Mouse (Mus musculus) layer of hippocampus, adult 18-20 months (tissue): ENCODE data around the gene Ccdc13. TPM values are rescaled to one million over a fixed set of nuclear protein-coding genes. Genes with fewer than 3 reads are reported as not detected.

Source experiments
- DNase-seq, 2 experiments: peaks; one replicate each; pipeline ENCODE4 v3.0.0; 2022; ENCODE audit warnings: low spot score in 2 of 2
- total RNA-seq, 2 experiments: library from RNA; stranded (reverse); gene quantifications; 2 replicates each; pipeline ENCODE4 v1.2.3; 2021

Ccdc13 gene
- total RNA-seq, 2 experiments from 2014 or later: 8.1 to 8.4 TPM

GRCm38 (mm10) chr9:121847138-121847537 lies 7.9 kb upstream of the Ccdc13 start:
- no peak for DNase-seq

- peak in 1 of 2 experiments; percentile 48 for DNase-seq
Observed at GRCm38 (mm10) chr9:121846526-121847118, 7.4 kb upstream of the Ccdc13 start.

GRCm38 (mm10) chr9:121842914-121843313 lies 3.7 kb upstream of the Ccdc13 start:
- no peak for DNase-seq

- DNase-seq: no peak
Observed at GRCm38 (mm10) chr9:121839622-121839965, 333 bp upstream of the Ccdc13 start.

GRCm38 (mm10) chr9:121838008-121838407 lies 1.3 kb downstream of the Ccdc13 start:
- DNase-seq: no peak

GRCm38 (mm10) chr9:121833825-121834224 lies 5.4 kb downstream of the Ccdc13 start:
- no peak for DNase-seq

- DNase-seq: peak; percentile 69 to 94
Observed at GRCm38 (mm10) chr9:121830956-121831293, 8.3 kb downstream of the Ccdc13 start.

- peak in 1 of 2 experiments; percentile 74 for DNase-seq
Observed at GRCm38 (mm10) chr9:121830243-121830955, 8.9 kb downstream of the Ccdc13 start.

- DNase-seq: peak in 1 of 2 experiments; percentile 54
Observed at GRCm38 (mm10) chr9:121829270-121829992, 9.8 kb downstream of the Ccdc13 start.

GRCm38 (mm10) chr9:121828314-121828713 lies 10.9 kb downstream of the Ccdc13 start:
- no peak for DNase-seq

- DNase-seq: no peak
Observed at GRCm38 (mm10) chr9:121826356-121826755, 12.9 kb downstream of the Ccdc13 start.

- DNase-seq: no peak
Observed at GRCm38 (mm10) chr9:121823991-121824390, 15.3 kb downstream of the Ccdc13 start.

GRCm38 (mm10) chr9:121823051-121823450 lies 16.2 kb downstream of the Ccdc13 start:
- peak in 1 of 2 experiments; percentile 49 for DNase-seq

- DNase-seq: peak; percentile 67 to 82
Observed at GRCm38 (mm10) chr9:121822585-121822991, 16.7 kb downstream of the Ccdc13 start.

- no peak for DNase-seq
Observed at GRCm38 (mm10) chr9:121820765-121821164, 18.5 kb downstream of the Ccdc13 start.

GRCm38 (mm10) chr9:121819771-121820471 lies 19.3 kb downstream of the Ccdc13 start:
- DNase-seq: no peak

GRCm38 (mm10) chr9:121819073-121819770 lies 20.0 kb downstream of the Ccdc13 start:
- peak in 1 of 2 experiments; percentile 74 for DNase-seq

- no peak for DNase-seq
Observed at GRCm38 (mm10) chr9:121815183-121815582, 24.1 kb downstream of the Ccdc13 start.

- DNase-seq: peak; percentile 58 to 83
Observed at GRCm38 (mm10) chr9:121810081-121810821, 29.0 kb downstream of the Ccdc13 start.

GRCm38 (mm10) chr9:121808511-121808910 lies 30.8 kb downstream of the Ccdc13 start:
- no peak for DNase-seq
